Mouse (Mus musculus): ENCODE measurements around the gene 4931428F04Rik.
A peak's percentile ranks its signal among the peaks of the same experiment; 100 is the strongest.

The 4931428F04Rik gene

GRCm38 (mm10) chr8:105289805-105290460 lies at the start of gene 4931428F04Rik:
Gene 4931428F04Rik, minus strand, starts transcription at chr8:105289864.
- DNase-seq (ENCODE audit: low read depth) = no peak

- DNase-seq (ENCODE audit: low read depth) = no peak
Observed at GRCm38 (mm10) chr8:105338992-105339391, 49.3 kb upstream of the 4931428F04Rik start.

DNA sequence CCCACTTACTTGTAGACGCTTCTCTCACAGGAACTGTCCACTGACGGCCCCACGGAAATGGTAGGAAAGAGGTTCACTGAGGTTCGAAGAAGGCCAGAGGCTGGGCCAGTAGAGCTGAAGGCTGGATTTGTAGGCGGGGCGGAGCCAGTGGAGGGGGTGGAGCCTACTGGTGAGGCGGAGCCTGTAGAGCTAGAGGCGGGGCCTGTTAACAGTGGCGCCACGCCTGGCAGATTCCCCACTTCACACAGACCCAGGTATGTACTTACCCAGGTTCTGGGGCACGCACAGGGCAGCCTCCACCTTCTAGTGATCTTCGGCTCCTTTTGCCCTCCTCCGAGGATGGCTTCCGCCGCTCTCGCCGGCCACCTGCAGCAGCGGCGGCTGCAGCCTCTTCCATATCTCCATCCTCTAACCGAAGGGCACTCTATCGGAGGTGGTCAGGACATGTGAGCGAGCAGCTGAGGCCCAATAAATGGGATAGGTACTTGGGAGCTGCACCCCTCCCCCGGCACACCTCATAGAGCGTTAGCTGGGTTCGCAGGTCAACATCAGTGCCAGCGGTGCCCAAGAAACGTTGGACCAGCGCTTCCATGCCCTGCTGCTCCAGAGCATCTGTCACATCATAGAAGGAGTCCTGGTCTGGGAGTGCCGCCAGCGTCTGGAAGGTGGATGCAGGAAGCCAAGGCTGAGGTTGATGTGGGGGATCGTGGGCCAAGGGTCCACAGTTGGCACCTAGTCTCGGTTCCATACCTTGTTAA lies 46.9 kb upstream of the 4931428F04Rik start:
- no peak for DNase-seq (ENCODE audit: low read depth)

- no peak for DNase-seq (ENCODE audit: low read depth)
Observed at GRCm38 (mm10) chr8:105332523-105332922, 42.9 kb upstream of the 4931428F04Rik start.

GRCm38 (mm10) chr8:105331931-105332330 lies 42.3 kb upstream of the 4931428F04Rik start:
- DNase-seq (ENCODE audit: low read depth) = no peak

DNA sequence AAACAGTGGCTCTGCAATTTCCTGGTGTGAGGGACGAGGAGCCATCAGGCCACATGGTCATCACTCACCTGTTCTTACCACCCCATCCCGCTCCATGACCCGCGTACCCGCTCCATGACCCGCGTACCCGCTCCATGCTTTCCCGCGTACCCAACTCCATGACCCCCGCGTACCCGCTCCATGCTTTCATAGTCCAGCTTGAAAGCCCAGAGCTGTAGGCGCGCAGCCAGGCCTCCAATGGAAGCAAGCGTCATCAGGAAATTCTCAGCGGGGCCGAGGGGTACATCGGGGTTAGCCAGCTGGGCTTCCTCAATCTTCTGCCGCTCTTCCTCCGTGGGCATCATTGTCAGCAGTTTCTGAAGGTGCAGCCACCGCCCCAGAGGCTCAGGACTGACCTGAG lies 41.8 kb upstream of the 4931428F04Rik start:
- DNase-seq (ENCODE audit: low read depth) = no peak

- DNase-seq (ENCODE audit: low read depth) = no peak
Observed at GRCm38 (mm10) chr8:105330325-105330724, 40.7 kb upstream of the 4931428F04Rik start.

DNA sequence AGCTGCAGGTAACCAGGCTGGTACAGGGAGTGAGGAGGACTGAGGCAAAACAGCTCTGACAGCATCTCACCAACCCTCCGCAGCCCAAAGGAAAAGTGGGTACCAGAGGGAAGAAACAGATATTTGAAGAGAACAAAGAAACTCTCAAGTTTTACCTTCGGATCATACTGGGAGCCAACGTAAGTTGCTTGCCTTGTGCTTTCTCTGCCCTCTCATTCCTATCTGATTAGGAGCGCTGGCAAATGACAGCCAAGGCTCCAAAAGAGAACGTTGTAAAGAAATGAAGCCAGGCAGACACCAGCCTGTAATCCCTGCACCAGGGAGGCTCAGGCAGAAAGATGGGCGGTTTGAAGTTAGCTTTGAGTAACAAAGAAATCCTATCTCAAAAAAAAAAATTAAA lies 37.3 kb upstream of the 4931428F04Rik start:
- no peak for DNase-seq (ENCODE audit: low read depth)

GRCm38 (mm10) chr8:105326141-105326672 lies 36.5 kb upstream of the 4931428F04Rik start, which contains the start of the genes Lrrc29 and Tmem208:
Gene Lrrc29, minus strand, starts transcription at chr8:105326278.
Gene Tmem208, plus strand, starts transcription at chr8:105326354.
- peak; percentile 94 for DNase-seq (ENCODE audit: low read depth)

GRCm38 (mm10) chr8:105325641-105326093 lies 36.0 kb upstream of the 4931428F04Rik start:
- DNase-seq (ENCODE audit: low read depth) = no peak

GRCm38 (mm10) chr8:105323183-105323582 lies 33.5 kb upstream of the 4931428F04Rik start:
- no peak for DNase-seq (ENCODE audit: low read depth)

- DNase-seq (ENCODE audit: low read depth) = no peak
Observed at GRCm38 (mm10) chr8:105318662-105319190, 29.1 kb upstream of the 4931428F04Rik start.

GRCm38 (mm10) chr8:105317941-105318340 lies 28.3 kb upstream of the 4931428F04Rik start:
- DNase-seq (ENCODE audit: low read depth) = no peak

GRCm38 (mm10) chr8:105315073-105315769 lies 25.6 kb upstream of the 4931428F04Rik start:
- no peak for DNase-seq (ENCODE audit: low read depth)

DNA sequence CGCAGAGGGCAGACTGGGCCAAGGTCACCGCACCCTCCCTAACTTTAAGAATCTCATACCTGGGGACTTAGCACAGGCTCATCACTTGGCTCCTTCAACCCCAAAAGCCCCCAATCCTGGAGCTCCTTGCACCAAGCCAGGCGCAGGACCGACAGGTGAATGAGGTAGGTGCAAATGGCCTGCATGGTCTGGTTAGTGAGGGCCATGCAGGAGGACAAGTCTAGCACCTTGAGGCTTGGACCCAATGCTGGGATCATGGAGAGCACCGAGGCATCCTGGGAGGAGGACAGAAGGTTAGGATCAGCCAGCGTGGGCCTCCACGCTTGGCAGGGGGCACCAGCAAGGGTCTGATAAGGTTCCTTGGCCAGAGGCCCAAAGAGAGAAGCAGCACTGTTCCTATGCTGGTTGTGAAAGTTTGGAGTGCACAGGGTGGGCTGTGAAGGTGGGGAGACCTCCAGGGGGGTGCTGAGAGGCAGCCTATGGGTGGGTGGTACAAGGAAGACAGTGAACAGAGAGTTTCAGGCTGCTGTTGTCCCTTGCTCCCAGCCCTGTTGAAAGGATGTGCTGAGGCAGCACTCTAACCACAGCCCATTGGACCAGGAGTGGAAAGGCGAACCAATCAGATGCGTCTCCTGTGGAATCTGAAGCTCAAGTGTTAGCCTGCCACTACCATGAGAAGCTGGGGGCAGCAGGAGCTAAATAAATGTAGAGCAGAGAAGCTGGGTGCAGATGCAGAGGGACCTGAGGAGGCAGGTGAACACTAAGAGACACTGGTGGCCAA lies 24.1 kb upstream of the 4931428F04Rik start:
- DNase-seq (ENCODE audit: low read depth) = no peak

DNA sequence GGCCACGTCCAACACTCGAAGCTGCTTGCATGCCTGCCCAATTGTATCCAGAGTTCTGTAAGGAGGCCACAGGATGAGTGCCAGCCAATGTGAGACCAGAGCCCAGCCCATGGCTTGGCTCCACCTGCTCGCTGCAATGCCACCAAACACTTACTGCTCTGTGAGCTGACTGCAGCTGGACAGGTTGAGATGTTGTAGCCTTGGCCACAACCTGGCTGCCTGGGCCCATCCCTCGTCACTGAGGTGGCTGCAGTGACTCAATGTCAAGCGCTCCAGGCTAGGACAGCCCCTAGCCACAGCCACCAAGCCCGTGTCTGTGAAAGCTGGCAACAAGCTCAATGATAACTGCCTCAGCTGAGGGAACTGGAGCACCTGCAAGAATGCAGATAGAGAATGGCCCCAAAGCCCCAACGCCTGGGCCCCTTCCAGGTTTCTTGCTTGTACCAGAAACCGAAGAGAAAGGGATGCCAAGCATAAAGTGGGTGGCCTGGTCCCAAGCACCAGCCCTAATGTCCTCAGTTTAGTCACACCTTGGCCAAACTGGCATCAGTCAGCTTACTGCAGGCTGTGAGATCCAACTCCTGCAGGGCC lies 23.3 kb upstream of the 4931428F04Rik start:
- DNase-seq (ENCODE audit: low read depth) = no peak

DNA sequence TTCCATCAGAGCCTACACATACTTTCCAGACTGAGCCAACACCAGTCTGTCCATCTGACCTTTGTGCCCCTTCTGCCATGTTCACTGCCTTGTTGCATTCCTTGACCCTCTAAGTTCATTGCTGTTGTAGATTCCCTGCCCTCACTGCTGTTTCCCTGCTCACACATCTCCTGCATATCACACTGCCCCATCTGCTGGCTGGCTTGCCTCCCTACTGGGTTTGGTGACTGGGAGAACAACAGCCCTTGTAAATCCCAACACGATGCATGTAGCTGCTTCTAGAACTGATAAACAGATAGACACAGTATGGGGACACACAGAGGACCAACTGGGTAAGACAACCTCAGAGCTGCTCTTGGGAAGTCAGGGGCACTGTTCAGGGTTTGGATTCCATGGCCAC lies 22.1 kb upstream of the 4931428F04Rik start:
- DNase-seq (ENCODE audit: low read depth) = no peak

GRCm38 (mm10) chr8:105310118-105310517 lies 20.5 kb upstream of the 4931428F04Rik start:
- DNase-seq (ENCODE audit: low read depth) = no peak

DNA sequence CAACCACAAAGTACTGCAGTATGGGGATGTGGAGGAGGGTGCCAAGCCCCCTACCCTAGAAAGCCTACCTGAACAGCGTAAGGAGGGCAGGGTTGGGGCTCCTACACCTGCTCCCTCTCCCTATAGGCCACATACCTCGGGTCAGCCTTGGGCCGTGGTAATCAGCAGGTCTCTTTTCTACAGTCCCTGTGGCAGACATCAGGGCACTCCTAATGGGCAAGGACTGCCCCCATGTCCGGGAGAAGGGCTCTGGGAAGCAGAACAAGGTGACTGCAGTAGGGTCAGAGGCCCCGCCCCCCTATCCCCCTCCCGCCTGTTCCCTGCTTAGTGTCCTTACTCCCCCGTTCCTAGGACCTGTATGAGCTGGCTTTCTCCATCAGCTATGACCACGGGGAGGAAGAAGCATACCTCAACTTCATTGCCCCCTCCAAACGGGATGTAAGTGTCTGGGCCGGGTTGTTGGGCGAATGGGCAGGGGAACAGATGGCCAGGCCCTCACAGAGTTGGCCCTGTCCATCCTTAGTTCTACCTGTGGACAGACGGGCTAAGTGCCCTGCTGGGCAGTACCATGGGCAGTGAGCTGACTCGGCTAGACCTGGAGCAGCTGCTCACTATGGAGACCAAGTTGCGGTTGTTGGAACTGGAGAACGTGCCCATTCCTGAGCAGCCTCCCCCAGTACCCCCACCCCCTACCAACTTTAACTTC lies 19.6 kb upstream of the 4931428F04Rik start:
- no peak for DNase-seq (ENCODE audit: low read depth)

DNA sequence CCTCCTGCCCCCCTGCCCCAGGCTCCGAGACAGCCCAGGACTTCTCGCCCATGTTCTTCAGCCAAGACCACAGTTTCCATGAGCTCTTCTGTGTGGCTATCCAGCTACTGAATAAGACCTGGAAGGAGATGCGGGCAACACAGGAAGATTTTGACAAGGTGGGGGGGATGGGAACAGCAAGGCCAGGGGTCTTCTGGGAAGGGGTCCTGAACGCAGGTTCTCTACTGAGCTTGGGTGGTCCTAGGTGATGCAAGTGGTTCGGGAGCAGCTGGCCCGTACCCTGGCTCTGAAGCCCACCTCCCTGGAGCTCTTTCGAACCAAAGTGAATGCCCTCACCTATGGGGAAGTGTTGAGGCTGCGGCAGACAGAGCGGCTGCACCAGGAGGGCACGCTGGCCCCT lies 18.8 kb upstream of the 4931428F04Rik start:
- DNase-seq (ENCODE audit: low read depth) = no peak
